Mouse (Mus musculus) A20 (cell line): ENCODE measurements around the gene Mrnip.
A peak's percentile ranks its signal among the peaks of the same experiment; 100 is the strongest.

Source experiments
- DNase-seq: peaks from one replicate; pipeline ENCODE4 v3.0.0-alpha.2; 2011; ENCODE audit warnings: low read depth, low spot score

Mrnip gene

GRCm38 (mm10) chr11:50203302-50203827 is 29.1 kb downstream of the Mrnip start:
- DNase-seq: no peak

- no peak for DNase-seq
These were observed 31.2 kb downstream of the Mrnip start for GRCm38 (mm10) chr11:50205434-50205833.

DNA sequence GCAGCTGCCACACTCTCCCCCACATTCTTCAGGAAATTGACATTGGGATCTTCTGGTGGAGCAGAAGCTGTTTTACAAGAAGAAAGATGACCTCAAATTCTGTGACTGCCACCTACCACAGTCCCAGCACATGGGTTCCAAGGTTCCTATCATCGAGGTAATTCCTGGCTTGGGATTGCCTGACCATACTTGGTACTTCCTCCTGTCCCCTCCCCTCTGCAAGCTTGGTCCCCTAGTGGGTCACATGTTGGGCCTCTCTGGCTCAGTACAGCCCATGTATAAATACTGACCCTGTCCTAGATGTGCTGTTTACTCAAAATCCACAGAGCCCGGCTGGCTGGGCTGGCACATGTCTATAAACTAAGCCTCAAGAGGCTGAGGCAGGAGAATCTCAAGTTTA is 31.8 kb downstream of the Mrnip start:
- DNase-seq: no peak

GRCm38 (mm10) chr11:50207344-50207743 is 33.1 kb downstream of the Mrnip start:
- no peak for DNase-seq

DNA sequence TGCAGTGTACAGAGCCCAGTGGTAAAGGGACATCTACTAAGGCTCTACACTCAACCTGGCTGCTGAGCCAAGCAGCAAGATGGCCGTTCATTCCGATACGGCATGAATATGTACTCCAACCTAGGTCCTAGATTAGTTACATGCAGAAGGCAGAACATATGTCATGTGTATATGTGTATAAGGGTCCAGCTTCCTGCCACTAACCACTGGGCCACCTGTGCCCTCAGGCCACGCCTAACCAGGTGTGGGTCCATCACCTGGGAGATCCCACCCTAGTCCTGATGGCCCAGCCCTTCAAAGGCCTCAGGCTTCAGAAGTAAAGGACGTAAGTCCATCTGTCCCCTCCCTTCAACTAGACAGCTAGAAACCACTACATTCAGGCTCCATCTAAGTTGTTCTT is 33.8 kb downstream of the Mrnip start:
- no peak for DNase-seq

- peak; percentile 97 for DNase-seq
These were observed 35.9 kb downstream of the Mrnip start for GRCm38 (mm10) chr11:50210101-50210504.

GRCm38 (mm10) chr11:50210505-50211151 is 36.4 kb downstream of the Mrnip start, which contains the start of the genes Sqstm1 and Mgat4b:
TSS of gene Sqstm1 (minus strand) at chr11:50210827.
TSS of gene Mgat4b (plus strand) at chr11:50210890.
- peak; percentile 91 for DNase-seq

DNA sequence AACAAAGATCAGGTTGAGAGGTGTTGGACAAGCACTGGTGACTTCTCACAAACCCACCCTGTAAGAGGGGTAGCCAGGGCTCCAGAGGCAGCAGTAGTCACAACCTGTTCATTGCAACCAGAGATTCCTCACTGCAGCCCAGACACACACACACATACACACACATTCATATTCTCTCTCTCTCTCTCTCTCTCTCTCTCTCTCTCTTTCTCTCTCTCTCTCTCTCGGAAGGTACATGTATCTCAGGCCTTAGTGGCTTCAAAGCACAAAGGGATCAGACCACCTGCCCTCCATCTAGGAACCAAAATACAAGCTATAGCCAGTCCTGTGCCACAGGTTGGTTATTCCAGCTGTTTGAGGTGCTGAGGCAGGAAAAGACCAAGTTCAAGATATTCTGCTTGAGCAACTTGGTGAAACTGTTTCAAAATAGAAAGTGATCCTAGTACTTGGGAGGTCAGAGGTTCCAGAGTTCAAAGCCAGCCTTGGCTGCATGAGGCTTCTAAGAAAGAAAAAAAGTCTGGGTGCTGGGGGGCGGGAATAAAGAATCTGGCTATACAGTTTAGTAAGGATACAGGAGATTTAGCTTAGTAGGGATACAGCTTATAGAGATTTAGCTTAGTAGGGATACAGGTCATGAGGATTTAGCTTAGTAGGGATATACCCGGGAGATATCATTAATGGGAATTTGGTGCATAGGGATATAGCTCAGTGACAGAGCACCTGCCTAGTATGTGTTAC is 37.2 kb downstream of the Mrnip start:
- DNase-seq: no peak

- peak; percentile 50 for DNase-seq
These were observed 38.0 kb downstream of the Mrnip start for GRCm38 (mm10) chr11:50212060-50212739.

DNA sequence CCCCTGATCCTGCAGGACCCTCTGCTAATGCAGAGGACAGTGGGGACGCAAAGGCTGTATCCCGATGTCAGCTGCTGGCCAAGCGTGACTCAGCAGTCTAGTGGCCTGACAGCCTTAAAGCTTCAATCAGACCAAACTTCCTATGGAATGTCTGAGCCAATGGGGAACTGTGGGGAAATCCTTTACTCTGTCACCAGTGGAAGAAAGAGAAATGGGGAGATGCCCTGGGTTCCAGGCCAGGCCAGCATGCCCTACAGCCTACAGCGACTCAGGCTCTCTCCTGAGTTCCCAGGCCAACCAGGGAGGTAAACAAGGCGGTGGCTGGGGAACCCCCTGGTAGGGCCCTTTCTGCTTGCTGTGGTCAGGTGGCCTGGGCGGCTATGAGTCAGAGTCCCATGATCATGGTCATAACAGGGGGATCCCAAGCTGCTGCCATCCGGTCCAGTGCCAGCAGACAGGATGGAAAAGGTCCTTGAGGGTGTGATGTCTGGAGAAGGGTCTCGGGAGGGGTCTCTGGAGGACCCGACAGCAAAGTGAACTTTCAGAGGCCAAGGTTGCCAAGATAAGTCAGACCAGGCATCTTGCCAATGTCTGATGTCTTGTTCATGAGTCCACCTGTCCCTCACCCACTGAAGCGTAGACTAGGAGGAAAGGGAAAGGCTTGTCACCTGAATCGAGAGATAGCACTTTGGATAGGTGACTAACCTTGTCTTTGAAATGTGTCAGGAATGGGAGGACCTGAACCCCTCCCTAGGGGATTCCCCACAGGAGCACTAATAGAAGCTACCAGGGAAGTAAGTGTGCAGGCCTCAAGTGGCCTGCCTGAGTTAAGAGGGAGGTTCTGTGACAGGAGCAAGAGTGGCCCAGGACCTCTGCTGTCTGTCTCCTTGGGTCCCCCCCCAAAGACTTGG is 38.9 kb downstream of the Mrnip start:
- peak; percentile 59 for DNase-seq

- DNase-seq: no peak
These were observed 40.4 kb downstream of the Mrnip start for GRCm38 (mm10) chr11:50214631-50215030.

- no peak for DNase-seq
These were observed 41.4 kb downstream of the Mrnip start for GRCm38 (mm10) chr11:50215633-50216032.

GRCm38 (mm10) chr11:50216724-50217366 is 42.6 kb downstream of the Mrnip start:
- DNase-seq: peak; percentile 39

- DNase-seq: no peak
These were observed 43.6 kb downstream of the Mrnip start for GRCm38 (mm10) chr11:50217811-50218210.

DNA sequence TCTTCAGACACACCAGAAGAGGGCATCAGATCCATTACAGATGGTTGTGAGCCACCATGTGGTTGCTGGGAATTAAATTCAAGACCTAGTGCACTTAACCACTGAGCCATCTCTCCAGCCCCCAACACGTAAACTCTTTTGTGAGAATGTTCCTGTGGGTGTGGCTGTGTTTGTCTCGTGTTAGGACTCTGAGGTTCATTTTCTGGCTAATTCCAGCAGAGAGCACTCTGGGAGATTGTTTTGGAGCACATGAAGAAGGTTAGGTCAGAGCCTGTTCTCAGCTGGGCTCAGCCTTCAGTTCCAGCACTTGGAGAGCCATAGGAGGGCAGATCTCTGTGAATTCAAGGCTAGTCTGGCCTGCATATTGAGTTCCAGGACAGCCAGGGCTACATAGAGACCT is 45.6 kb downstream of the Mrnip start:
- no peak for DNase-seq

GRCm38 (mm10) chr11:50222559-50223276 is 48.5 kb downstream of the Mrnip start:
- peak; percentile 43 for DNase-seq

DNA sequence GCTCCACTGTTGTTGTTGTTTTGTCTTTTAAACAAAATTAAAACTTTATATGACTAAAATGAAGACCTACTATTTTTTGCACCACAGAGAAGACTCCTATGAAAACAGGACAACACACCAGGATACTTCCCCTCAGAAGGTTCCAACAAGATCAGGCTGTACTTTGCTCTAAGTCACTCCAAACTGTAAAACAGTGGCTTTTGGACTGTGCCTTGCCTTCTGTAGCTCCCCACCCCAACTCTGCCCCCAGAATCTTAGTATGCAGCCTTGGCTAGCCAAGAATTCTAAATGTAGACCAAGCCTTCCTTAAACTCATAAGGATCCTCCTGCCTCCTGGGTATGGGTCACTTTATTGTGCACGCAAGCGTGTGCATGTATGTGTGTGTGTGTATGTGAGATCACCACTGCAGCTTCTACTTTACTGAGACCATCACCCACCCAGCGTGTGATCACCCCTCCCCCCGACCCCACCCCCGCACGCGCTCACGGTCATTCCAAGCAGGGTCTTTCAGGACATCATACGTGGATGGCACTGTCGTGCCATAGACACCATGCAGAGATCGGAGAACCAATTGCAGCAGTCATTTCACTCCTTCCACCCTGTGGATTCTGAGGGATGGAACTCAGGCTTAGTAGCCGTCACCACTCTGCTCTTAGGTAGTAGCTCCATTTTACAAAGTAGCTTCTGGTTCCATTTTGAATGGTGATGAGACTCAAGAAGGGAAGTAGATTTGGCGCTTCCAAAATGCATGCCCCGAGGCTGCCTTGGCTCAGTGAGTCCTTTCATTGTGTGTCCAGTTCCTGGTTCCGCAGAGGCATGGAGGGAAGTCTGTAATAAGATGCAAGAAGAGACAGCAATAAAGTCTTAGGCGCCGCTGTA is 49.8 kb downstream of the Mrnip start:
- no peak for DNase-seq

GRCm38 (mm10) chr11:50224671-50225530 is 50.7 kb downstream of the Mrnip start:
- peak; percentile 83 for DNase-seq
